Mouse (Mus musculus): ENCODE results near the gene Ripor3. TPM values are rescaled to one million over a fixed set of nuclear protein-coding genes. Genes with fewer than 3 reads are reported as not detected.
A peak's percentile ranks its signal among the peaks of the same experiment; 100 is the strongest.
"Not testable (repeated sequence)": the region's sequence is repeated elsewhere in the genome, so short reads cannot be mapped to it uniquely, and the experiment has no call there.

The Ripor3 gene
- 1.1 and 1.2 TPM in 2 replicates for polyA plus RNA-seq (2016; fragmentation: Nextera tagmentation; extraction: Ambion mirVana)

DNA sequence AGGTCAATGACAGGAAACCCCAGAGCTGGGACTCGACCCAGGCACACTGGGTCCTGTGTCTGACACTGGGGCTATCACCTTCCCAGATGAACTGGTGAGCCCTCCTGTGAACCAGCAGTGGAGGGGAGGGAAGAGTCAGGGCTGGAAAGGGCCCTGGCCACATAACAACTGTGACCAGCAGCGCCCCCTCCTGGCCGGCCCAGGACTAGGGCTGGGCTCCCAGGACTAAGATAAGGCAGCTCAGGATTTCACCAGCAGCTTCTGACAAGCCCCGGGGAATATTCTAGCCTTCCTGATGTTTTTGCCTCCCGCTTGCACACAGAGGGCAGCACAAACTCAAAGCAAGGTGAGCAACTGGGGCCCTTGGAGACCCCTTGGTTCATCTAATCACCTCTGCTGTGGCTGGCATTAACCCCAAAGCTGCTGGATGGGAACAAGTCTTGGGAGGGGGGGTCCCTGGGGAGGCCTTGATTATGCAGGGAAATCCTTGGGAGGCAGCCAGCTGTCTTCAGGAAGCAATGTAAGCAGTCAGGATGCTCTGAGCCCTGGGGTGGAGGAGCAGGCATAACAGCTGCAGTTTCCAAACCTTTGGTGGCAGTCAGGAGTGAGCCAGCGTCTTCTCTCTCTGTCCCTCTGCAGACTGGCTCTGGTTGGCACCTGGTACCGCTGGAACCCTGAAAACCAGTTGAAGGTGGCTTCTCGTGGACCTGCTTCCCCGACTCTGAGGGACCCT, at the start of gene Ripor3:
Ripor3 (minus strand) TSS at position 683 of the 733 bp plus-strand sequence.
- Histone ChIP-seq H3K4me2 (replicated peaks) (no peak within 1 kb of the TSS), H3K36me3 (no peaks in the 10 kb centered on the region), H3K9ac (replicated peaks) (no peak within 1 kb of the TSS), H3K4me1 (peaks cover 7% of the 10 kb centered on the region; the same call in 1 of the 2 replicates), H3K9me3 (no peaks in the 10 kb centered on the region), H3K4me3 (no peak within 1 kb of the TSS), H3K27ac (replicated peaks) (peak within 1 kb of the TSS; percentile 49; the same call in 1 of the 2 replicates), H3K27me3 (no peaks in the 10 kb centered on the region)
- WGBS = 41% methylated on average over 9 of the region's 9 CpGs
- ATAC-seq (ENCODE audit: low FRiP score, low read depth) = no peak

DNA sequence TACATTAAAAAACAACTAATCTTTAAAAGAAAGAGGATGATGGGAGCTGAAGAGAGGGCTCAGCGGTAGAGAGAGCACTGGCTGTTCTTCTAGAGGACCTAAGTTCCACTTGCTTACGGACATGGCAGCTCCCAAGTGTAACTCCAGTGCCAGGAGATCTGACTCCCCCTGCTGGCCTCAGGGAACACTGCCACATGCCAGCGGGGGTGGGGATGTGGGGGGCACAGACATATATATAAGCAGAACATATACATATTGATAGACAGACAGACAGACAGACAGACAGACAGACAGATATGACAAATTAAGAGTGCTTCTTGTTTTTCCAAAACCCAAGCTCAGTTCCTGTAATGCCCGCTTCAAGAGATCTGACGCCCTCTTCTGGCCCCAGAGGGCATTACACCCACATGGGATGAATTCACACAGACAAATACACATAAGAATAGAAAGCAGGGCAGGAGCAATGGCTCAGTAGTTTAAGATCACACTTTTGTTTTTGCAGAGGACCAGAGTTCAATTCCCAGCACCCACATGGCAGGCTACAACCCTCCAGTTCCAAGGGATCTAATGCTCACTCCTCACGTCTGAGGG, 48.9 kb upstream of the Ripor3 start:
- no peak for ATAC-seq (ENCODE audit: low FRiP score, low read depth)

DNA sequence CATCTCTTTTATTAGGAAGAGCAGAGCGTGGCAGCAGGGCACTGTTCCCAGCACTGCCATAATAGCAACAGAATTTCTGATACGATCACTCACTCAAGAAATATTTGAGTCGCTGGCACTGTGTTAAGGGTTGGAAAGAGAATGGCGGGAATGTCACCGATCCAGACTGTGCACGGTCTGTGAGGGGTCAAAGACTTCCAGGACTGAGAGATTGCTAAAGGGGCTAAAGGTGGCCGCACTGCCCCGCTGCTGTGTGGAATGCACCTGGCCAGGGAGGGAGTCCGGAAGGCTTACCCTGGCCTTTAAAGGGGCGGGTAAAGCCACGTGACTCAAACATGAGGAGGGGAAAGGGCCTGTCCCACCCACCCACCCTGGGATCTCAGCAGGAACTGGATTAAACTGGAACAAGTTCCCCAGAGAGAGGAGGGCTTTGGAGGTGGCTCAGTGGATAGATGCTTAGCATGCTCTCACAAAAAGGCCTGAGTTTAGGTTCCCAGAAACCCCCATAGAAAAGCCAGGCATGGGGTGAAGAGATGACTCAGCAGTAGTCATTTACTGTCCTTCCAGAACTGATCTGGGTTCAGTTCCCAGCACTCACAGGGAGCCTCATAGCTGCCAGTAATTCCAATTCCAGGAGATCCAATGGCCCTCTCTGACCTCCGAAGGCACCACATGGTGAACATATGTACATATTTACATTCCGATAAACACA, 48.2 kb upstream of the Ripor3 start:
- no peaks in the 10 kb centered on the region for H3K4me1 ChIP-seq
- H3K4me3 ChIP-seq = no peak overlapping the region
- peaks cover 7% of the 10 kb centered on the region; the same call in 1 of the 2 replicates for H3K27me3 ChIP-seq
- H3K9ac ChIP-seq (replicated peaks) = no peak overlapping the region
- WGBS = 26% methylated on average over 13 of the region's 13 CpGs
- no peaks in the 10 kb centered on the region for H3K9me3 ChIP-seq
- ATAC-seq (ENCODE audit: low FRiP score, low read depth) = no peak
- H3K27ac ChIP-seq (replicated peaks) = no peak overlapping the region
- no peak overlapping the region for H3K4me2 ChIP-seq (replicated peaks)
- no peaks in the 10 kb centered on the region for H3K36me3 ChIP-seq

More for the DNA sequence above, 48.9 kb upstream of the Ripor3 start:
- H3K4me1 ChIP-seq = no peaks in the 10 kb centered on the region
- H3K27ac ChIP-seq (replicated peaks) = no peak overlapping the region
- H3K9me3 ChIP-seq = no peaks in the 10 kb centered on the region
- H3K4me2 ChIP-seq (replicated peaks) = no peak overlapping the region
- no peaks in the 10 kb centered on the region for H3K36me3 ChIP-seq
- H3K9ac ChIP-seq (replicated peaks) = no peak overlapping the region
- H3K4me3 ChIP-seq = no peak overlapping the region
- WGBS = 76% methylated on average over 6 of the region's 6 CpGs
- H3K27me3 ChIP-seq = peaks cover 7% of the 10 kb centered on the region; the same call in 1 of the 2 replicates

DNA sequence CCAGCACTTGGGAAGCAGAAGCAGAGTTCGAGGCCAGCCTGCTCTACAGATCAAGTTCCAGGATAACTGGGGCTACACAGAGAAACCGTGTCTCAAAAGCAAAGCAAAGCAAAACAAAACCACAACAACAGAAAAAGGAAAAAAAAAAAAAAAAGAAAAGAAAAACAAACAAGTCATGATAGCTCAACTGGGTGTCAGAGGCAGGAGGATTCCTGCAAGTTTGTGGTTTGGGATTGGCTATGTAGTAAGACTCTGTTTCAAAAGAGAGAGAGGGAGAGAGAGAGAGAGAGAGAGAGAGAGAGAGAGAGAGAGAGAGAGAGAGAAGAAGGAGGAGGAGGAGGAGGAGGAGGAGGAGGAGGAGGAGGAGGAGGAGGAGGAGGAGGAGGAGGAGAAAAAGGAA, 47.5 kb upstream of the Ripor3 start:
- not testable (repeated sequence) for H3K4me1 ChIP-seq; H3K36me3 ChIP-seq; H3K9ac ChIP-seq (replicated peaks); H3K4me2 ChIP-seq (replicated peaks); ATAC-seq (ENCODE audit: low FRiP score, low read depth); H3K27ac ChIP-seq (replicated peaks); H3K27me3 ChIP-seq; H3K9me3 ChIP-seq; H3K4me3 ChIP-seq
- WGBS = 74% methylated on average over 2 of the region's 2 CpGs

DNA sequence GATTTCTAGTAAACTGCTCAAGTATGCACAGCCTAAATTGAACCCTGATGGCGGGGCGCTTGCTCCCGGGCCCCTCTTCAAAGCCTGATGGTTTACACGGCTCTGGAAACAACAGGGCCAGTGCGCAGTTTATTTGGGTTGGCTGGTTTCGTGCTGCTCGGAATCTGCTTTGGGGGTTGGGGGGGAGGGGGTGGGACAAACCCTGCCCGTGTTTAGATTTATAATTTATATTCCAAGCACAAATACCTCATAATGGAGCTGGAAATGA, 46.2 kb upstream of the Ripor3 start:
- H3K9ac ChIP-seq (replicated peaks) = no peak overlapping the region
- no peak overlapping the region for H3K4me2 ChIP-seq (replicated peaks)
- ATAC-seq (ENCODE audit: low FRiP score, low read depth) = no peak
- peaks cover 14% of the 10 kb centered on the region for H3K27me3 ChIP-seq
- H3K27ac ChIP-seq (replicated peaks) = no peak overlapping the region
- no peaks in the 10 kb centered on the region for H3K36me3 ChIP-seq
- no peaks in the 10 kb centered on the region for H3K9me3 ChIP-seq
- no peaks in the 10 kb centered on the region for H3K4me1 ChIP-seq
- WGBS = 63% methylated on average over 8 of the region's 8 CpGs
- no peak overlapping the region for H3K4me3 ChIP-seq

DNA sequence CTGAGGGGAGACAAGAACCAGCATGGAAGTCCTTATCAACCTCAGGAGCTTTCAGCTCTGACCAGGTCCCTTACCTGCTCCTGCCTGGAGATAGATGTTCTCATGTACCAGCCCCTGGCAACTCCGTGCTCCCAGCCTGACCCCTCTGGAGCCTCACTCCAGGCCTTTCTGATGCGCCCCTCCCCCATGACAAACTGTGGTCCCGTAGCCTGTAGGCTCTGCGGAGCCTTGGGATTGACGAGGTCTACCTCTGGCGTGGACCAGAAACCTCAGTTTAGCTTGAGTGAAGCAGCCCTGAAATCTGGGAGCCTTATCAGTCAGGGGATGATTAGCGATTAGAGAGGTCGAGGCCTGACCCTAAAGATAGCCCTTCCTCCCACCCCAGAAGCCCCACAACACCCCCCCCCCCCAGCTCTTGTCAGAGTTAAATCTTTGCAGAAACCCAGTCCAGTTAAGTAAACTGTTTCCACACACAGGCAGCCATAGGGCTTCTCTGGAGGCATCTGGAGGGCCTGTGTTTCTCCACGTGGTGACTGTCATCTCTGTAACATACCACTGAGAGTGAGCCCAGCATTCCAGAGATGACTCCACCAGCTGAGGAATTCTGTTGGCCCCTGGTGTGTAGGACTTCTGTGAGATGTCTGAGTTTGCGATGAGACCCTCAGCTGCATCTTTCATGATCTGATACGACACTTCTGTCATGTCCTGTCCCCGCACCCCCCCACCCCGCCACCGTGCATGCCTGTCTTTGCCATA, 45.7 kb upstream of the Ripor3 start:
- WGBS = 42% methylated on average over 14 of the region's 14 CpGs
- no peaks in the 10 kb centered on the region for H3K9me3 ChIP-seq
- no peak overlapping the region for H3K27ac ChIP-seq (replicated peaks)
- no peaks in the 10 kb centered on the region for H3K36me3 ChIP-seq
- H3K27me3 ChIP-seq = peaks cover 19% of the 10 kb centered on the region
- H3K4me2 ChIP-seq (replicated peaks) = no peak overlapping the region
- no peak overlapping the region for H3K9ac ChIP-seq (replicated peaks)
- no peak for ATAC-seq (ENCODE audit: low FRiP score, low read depth)
- H3K4me1 ChIP-seq = no peaks in the 10 kb centered on the region
- no peak overlapping the region for H3K4me3 ChIP-seq

DNA sequence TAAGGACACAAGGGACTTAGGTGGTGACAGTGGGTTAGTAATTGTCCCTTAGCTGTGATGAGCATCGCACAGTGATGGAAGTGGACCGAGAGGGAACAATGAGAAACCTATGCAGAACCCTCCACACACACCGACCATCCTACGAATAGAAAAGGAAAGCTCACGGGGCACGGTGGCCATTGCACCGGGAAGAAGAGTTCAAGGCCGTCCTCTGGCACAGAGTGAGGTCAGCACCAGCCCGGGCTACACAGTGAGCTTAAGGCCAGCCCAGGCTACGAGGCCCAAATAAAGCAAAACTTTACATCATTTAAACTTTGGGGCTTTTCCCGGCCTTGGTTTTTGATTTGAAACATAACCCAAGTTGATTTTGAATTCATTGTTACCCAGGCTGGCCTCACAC, 43.7 kb upstream of the Ripor3 start:
- Histone ChIP-seq H3K4me3 (no peak overlapping the region), H3K27me3 (peaks cover 39% of the 10 kb centered on the region), H3K9me3 (no peaks in the 10 kb centered on the region), H3K9ac (replicated peaks) (no peak overlapping the region), H3K36me3 (no peaks in the 10 kb centered on the region), H3K4me2 (replicated peaks) (no peak overlapping the region), H3K4me1 (peaks cover 16% of the 10 kb centered on the region), H3K27ac (replicated peaks) (no peak overlapping the region)
- no peak for ATAC-seq (ENCODE audit: low FRiP score, low read depth)
- WGBS = 94% methylated on average over 11 of the region's 11 CpGs

DNA sequence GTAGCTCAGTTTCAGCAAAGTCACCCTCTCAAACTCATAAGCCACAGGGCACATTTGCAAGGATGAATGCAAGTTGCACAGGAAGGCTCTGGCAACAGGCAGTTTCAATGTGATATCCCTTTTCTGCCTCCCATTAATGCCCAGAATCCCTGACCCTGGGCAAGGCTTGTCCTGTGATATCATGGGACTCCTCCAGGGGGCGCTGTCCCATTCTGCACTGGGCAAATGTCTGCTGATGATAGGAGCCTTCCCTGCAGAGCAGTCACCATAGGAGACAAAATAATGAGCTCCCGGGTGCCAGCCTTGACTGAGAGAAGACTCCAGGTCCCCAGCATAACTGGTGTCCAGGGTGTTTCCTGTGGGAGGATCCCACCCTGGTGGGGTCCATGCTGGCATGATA, 42.3 kb upstream of the Ripor3 start:
- no peak overlapping the region for H3K9ac ChIP-seq (replicated peaks)
- ATAC-seq (ENCODE audit: low FRiP score, low read depth) = no peak

DNA sequence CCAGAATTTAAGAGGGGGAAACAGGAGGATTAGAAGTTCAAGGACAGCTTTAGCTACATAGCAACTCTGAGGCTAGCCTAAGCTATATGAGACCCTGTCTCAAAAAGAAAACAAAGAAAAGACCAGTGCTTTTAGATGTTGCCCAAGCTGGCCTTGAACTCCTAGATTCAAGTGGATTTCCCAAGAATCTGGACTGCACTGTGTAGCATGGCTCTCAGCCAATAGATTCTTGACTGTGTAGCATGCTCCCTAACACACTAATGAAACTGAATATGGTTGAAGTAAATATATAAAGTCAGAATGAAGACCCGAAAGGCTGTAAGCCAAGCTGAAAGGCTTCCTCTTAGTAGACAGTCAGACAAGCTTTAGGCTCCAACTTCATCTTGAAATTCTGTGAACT, 41.7 kb upstream of the Ripor3 start:
- Histone ChIP-seq H3K4me1 (peaks cover 17% of the 10 kb centered on the region), H3K27me3 (peaks cover 48% of the 10 kb centered on the region), H3K9me3 (no peaks in the 10 kb centered on the region), H3K36me3 (no peaks in the 10 kb centered on the region), H3K27ac (replicated peaks) (no peak overlapping the region), H3K4me2 (replicated peaks) (no peak overlapping the region), H3K4me3 (no peak overlapping the region), H3K9ac (replicated peaks) (no peak overlapping the region)
- 94% methylated on average over 1 of the region's 1 CpGs for WGBS
- ATAC-seq (ENCODE audit: low FRiP score, low read depth) = no peak

More for the DNA sequence above, 42.3 kb upstream of the Ripor3 start:
- Histone ChIP-seq H3K9me3 (no peaks in the 10 kb centered on the region), H3K4me3 (no peak overlapping the region), H3K36me3 (no peaks in the 10 kb centered on the region), H3K4me2 (replicated peaks) (no peak overlapping the region), H3K27me3 (peaks cover 51% of the 10 kb centered on the region), H3K4me1 (peaks cover 17% of the 10 kb centered on the region), H3K27ac (replicated peaks) (no peak overlapping the region)
- 14% methylated on average over 2 of the region's 2 CpGs for WGBS

DNA sequence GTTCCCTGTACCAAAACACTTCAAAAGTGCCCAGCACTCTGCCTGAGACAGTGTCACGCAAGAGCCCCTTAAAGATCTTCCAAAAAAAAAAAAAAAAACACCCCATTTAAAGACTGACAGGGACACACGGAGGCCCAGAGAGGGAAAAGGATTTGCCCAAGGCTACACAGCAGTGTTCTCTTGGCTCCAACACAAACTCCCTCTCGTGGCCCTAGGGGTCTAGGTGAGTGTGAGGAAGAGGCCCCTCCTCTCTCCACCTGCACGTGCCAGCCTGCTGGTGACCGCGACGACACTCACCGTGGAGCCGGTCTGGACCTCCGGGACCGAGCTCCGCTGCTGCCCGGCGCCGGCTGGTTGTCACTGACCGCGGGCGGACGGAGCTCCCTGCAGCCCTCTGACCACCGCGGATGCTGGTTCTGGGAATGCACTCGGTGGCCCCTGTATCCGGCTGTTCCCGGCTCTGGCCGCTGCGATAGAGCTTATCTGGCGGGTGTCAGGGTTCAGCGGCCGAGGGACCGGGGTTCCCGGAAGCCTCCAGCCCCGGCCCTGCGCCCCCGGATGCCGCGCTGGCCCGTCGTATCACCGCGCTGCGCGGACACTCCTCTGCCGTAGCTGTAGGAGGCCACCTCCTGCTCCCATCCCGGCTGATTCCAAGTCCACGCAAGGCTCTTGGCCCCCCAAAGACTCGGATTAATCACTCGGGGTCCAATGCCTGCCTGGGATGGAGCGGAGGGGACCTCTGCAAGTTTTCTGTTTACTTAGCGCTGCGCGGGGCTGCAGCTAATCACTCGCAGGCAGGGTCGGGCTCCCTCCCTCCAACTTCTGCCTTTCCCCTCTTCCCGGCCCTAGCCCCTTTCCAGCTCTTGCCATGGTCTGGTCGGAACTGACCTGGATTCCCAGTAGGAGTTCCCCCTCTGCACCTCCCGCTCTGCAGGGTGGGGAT, 39.9 kb upstream of the Ripor3 start:
- H3K4me3 ChIP-seq = peak overlapping the region; percentile 49
- peak overlapping the region; percentile 91 for H3K4me2 ChIP-seq (replicated peaks)
- H3K36me3 ChIP-seq = no peaks in the 10 kb centered on the region
- ATAC-seq (ENCODE audit: low FRiP score, low read depth) = no peak
- WGBS = under 1% methylated on average over 55 of the region's 56 CpGs
- peaks cover 23% of the 10 kb centered on the region for H3K4me1 ChIP-seq
- H3K27me3 ChIP-seq = peaks cover 47% of the 10 kb centered on the region
- no peaks in the 10 kb centered on the region for H3K9me3 ChIP-seq
- peak overlapping the region; percentile 63 for H3K9ac ChIP-seq (replicated peaks)
- H3K27ac ChIP-seq (replicated peaks) = no peak overlapping the region

DNA sequence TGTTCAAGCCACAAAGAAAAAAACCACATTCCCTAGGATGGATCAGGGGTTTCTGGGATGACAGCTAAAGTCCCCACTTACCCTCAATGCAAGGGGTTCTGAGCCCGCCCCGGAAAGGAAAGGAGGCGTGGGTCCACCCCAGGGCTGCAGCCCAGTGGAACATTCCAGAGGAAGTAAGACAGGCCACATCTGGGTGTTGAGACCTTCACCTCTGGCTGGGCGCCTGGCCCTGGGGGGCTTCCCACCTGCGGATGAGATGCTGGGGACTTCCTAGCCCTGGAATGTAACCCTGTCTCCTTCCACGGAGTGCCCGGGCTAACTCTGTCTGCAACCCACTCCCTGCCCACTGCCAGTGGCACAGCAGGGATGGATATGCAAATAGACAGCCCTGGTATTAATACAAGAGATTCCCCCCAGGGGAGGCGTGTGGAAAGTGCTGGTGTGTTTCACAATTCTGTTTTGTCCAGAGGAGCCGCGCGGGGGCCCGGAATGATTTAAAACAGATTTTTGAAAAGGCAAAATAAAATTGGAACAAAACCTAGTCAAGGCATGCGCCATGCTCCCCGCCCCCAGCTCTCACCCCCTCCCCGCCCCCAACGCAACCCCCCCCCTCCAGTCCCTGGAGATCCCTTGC, 38.7 kb upstream of the Ripor3 start:
- peak overlapping the region; percentile 49 for H3K4me3 ChIP-seq
- ATAC-seq (ENCODE audit: low FRiP score, low read depth) = no peak
- no peaks in the 10 kb centered on the region for H3K36me3 ChIP-seq
- WGBS = 11% methylated on average over 16 of the region's 16 CpGs
- H3K4me2 ChIP-seq (replicated peaks) = peak overlapping the region; percentile 91
- peaks cover 47% of the 10 kb centered on the region for H3K27me3 ChIP-seq
- H3K4me1 ChIP-seq = peaks cover 23% of the 10 kb centered on the region
- no peaks in the 10 kb centered on the region for H3K9me3 ChIP-seq
- H3K9ac ChIP-seq (replicated peaks) = no peak overlapping the region
- no peak overlapping the region for H3K27ac ChIP-seq (replicated peaks)
